ENCODE assay signal across 20 mouse cellular contexts in genomic region chr10:43998023-43998422, GRCm38 (mm10).
DNase-seq lines count a peak whose midpoint lies in the region; ATAC-seq and TF ChIP-seq lines count a peak whose summit lies in the region.
"Had no signal": no experiment of that assay in that cellular context is flagged by ENCODE, and none has a peak within 500 bp of the region (broad histone marks: within the 10 kb centered on the region; RNA-seq: fewer than 3 reads in every experiment).

No protein-coding gene starts in this region.

- H3K4me1 ChIP-seq in heart, embryonic 10.5 days = peaks cover 20% of the 10 kb centered on the region; the same call in 1 of the 2 replicates
- H3K4me1 ChIP-seq in G1E (ENCODE audit: insufficient read depth, low read depth, low read length) = peaks cover 66% of the 10 kb centered on the region
- H3K4me1 ChIP-seq: embryonic facial prominence, embryonic 12.5 days had no signal

- no peak overlapping the region for H3K4me3 ChIP-seq in heart, embryonic 10.5 days
- H3K4me3 ChIP-seq in G1E (ENCODE audit: low read depth, low read length) = peak overlapping the region; percentile 20; the same call in 1 of the 2 replicates
- H3K4me3 ChIP-seq in macrophage (ENCODE audit: inconsistent target) = no peak overlapping the region
- H3K4me3 ChIP-seq: embryonic facial prominence, embryonic 12.5 days; forebrain, embryonic 13.5 days; gastrocnemius, adult 2 months; hindbrain, embryonic 10.5 days had no signal

- peaks cover 96% of the 10 kb centered on the region for H3K79me2 ChIP-seq in macrophage (ENCODE audit: inconsistent target)

- H3K27me3 ChIP-seq in heart, embryonic 10.5 days (ENCODE audit: insufficient read depth, poor library complexity, severe bottlenecking) = peaks cover 48% of the 10 kb centered on the region
- H3K27me3 ChIP-seq in G1E (ENCODE audit: insufficient read depth, low read length) = no peaks in the 10 kb centered on the region
- H3K27me3 ChIP-seq: CH12.LX had no signal

- no peak for TF ChIP-seq CTCF in G1E (IDR thresholded peaks at IDR 0.05; ENCODE audit: low read depth, low read length)

- ATAC-seq in G1E (ENCODE audit: extremely low read depth, insufficient number of reproducible peaks, low FRiP score, poor library complexity, severe bottlenecking) = no peak
- ATAC-seq: forebrain, embryonic 13.5 days; intestine, postnatal 0 days had no signal

- no peaks in the 10 kb centered on the region for H3K9me3 ChIP-seq in heart, embryonic 10.5 days
- no peaks in the 10 kb centered on the region for H3K9me3 ChIP-seq in G1E (replicated peaks)
- H3K9me3 ChIP-seq: embryonic facial prominence, embryonic 12.5 days; forebrain, embryonic 13.5 days; hindbrain, embryonic 10.5 days had no signal

- peak; percentile 78 for DNase-seq in heart, embryonic 10.5 days (ENCODE audit: low spot score)
- DNase-seq in heart, postnatal 25 days (ENCODE audit: low spot score) = no peak
- no peak for DNase-seq in G1E (ENCODE audit: low spot score)
- no peak for DNase-seq in retina, embryonic 14.5 days (ENCODE audit: low spot score)
- DNase-seq in left cerebral cortex, postnatal 36 days (ENCODE audit: low spot score in 2 of 2) = no peak
- DNase-seq in cerebellum, adult 9-11 months = no peak
- DNase-seq: adrenal gland, adult 2 months; cerebellum, adult 2 months; cerebellum, postnatal 14 days; embryo, embryonic 11 days; gastrocnemius, adult 2 months; gastrocnemius, postnatal 25 days; heart, postnatal 10 days had no signal

- intact Hi-C loops in heart, postnatal 25 days (cut with DNase I) = no loop called here
- intact Hi-C loops in left cerebral cortex, postnatal 36 days (cut with DNase I) = no loop called here

- H3K36me3 ChIP-seq in heart, embryonic 10.5 days = no peaks in the 10 kb centered on the region
- H3K36me3 ChIP-seq in G1E (replicated peaks) (peaks cover 51% of the 10 kb centered on the region), macrophage (ENCODE audit: inconsistent target) (peaks cover 9% of the 10 kb centered on the region; the same call in 1 of the 2 replicates)
- H3K36me3 ChIP-seq: embryonic facial prominence, embryonic 12.5 days; hindbrain, embryonic 10.5 days had no signal

- no peak overlapping the region for H3K27ac ChIP-seq in heart, embryonic 10.5 days
- peak overlapping the region; percentile 52 for H3K27ac ChIP-seq in macrophage
- H3K27ac ChIP-seq: embryonic facial prominence, embryonic 12.5 days; forebrain, embryonic 13.5 days; gastrocnemius, adult 2 months; hindbrain, embryonic 10.5 days; hindbrain, embryonic 14.5 days had no signal

- WGBS in heart, embryonic 10.5 days = 36% methylated on average over 9 of the region's 9 CpGs
- 85% methylated on average over 9 of the region's 9 CpGs for WGBS in macrophage (ENCODE audit: missing documents)
